Mouse (Mus musculus): Measurements from ENCODE around the gene Arhgef28. TPM values are rescaled to one million over a fixed set of nuclear protein-coding genes. Genes with fewer than 3 reads are reported as not detected.

Arhgef28 gene
- polyA plus RNA-seq, 1 experiment = 1.1 TPM

GRCm38 (mm10) chr13:98147532-98147931 lies 58.7 kb downstream of the Arhgef28 start:
- no peaks in the 10 kb centered on the region for H3K36me3 ChIP-seq (ENCODE audit: control insufficient read depth, insufficient read depth)
- no peaks in the 10 kb centered on the region for H3K79me2 ChIP-seq (ENCODE audit: control insufficient read depth, insufficient read depth)
- TF ChIP-seq MAX (IDR thresholded peaks at IDR 0.05) (no peak), CTCF (IDR thresholded peaks at IDR 0.05; ENCODE audit: control insufficient read depth, insufficient read depth, insufficient read length) (no peak), MYOD1 (IDR thresholded peaks at IDR 0.05; ENCODE audit: control insufficient read depth, insufficient read length, low read depth) (no peak), USF1 (IDR thresholded peaks at IDR 0.05; ENCODE audit: low read depth) (no peak), FOSL1 (IDR thresholded peaks at IDR 0.05; ENCODE audit: insufficient read depth, low read length, poor library complexity, severe bottlenecking) (no peak)
- H3K27me3 ChIP-seq (ENCODE audit: control insufficient read depth, insufficient read depth, insufficient read length) = peaks cover 4% of the 10 kb centered on the region
- no peak overlapping the region for H3K4me3 ChIP-seq (ENCODE audit: insufficient read depth, poor library complexity, severe bottlenecking)
- H3K79me3 ChIP-seq (ENCODE audit: low read depth) = no peaks in the 10 kb centered on the region
- no peak overlapping the region for H3ac ChIP-seq (ENCODE audit: control insufficient read depth, insufficient read length, low read depth)

GRCm38 (mm10) chr13:98146573-98147160 lies 59.6 kb downstream of the Arhgef28 start:
- H3K4me3 ChIP-seq (ENCODE audit: insufficient read depth, poor library complexity, severe bottlenecking) = no peak overlapping the region
- H3ac ChIP-seq (ENCODE audit: control insufficient read depth, insufficient read length, low read depth) = no peak overlapping the region
- H3K79me2 ChIP-seq (ENCODE audit: control insufficient read depth, insufficient read depth) = no peaks in the 10 kb centered on the region
- no peaks in the 10 kb centered on the region for H3K36me3 ChIP-seq (ENCODE audit: control insufficient read depth, insufficient read depth)
- no peaks in the 10 kb centered on the region for H3K79me3 ChIP-seq (ENCODE audit: low read depth)
- no peaks in the 10 kb centered on the region for H3K27me3 ChIP-seq (ENCODE audit: control insufficient read depth, insufficient read depth, insufficient read length)
- TF ChIP-seq MYOD1 (IDR thresholded peaks at IDR 0.05; ENCODE audit: control insufficient read depth, insufficient read length, low read depth) = peak; percentile 84
- no peak for TF ChIP-seq CEBPB (IDR thresholded peaks at IDR 0.05; ENCODE audit: low read depth)

GRCm38 (mm10) chr13:98145310-98145709 lies 60.9 kb downstream of the Arhgef28 start:
- H3K27me3 ChIP-seq (ENCODE audit: control insufficient read depth, insufficient read depth, insufficient read length) = peaks cover 5% of the 10 kb centered on the region
- no peak overlapping the region for H3ac ChIP-seq (ENCODE audit: control insufficient read depth, insufficient read length, low read depth)
- no peak for TF ChIP-seq MYOG (IDR thresholded peaks at IDR 0.05; ENCODE audit: control insufficient read depth, extremely low read depth, insufficient read length)
- TF ChIP-seq CEBPB (IDR thresholded peaks at IDR 0.05; ENCODE audit: low read depth) = no peak
- TF ChIP-seq MYOD1 (IDR thresholded peaks at IDR 0.05; ENCODE audit: control insufficient read depth, insufficient read length, low read depth) = no peak
- TF ChIP-seq USF1 (IDR thresholded peaks at IDR 0.05; ENCODE audit: low read depth) = no peak
- TF ChIP-seq CTCF (IDR thresholded peaks at IDR 0.05; ENCODE audit: control insufficient read depth, insufficient read depth, insufficient read length) = no peak
- TF ChIP-seq MAX (IDR thresholded peaks at IDR 0.05) = no peak
- no peak for TF ChIP-seq FOSL1 (IDR thresholded peaks at IDR 0.05; ENCODE audit: insufficient read depth, low read length, poor library complexity, severe bottlenecking)

GRCm38 (mm10) chr13:98143000-98143399 lies 63.2 kb downstream of the Arhgef28 start:
- H3K27me3 ChIP-seq (ENCODE audit: control insufficient read depth, insufficient read depth, insufficient read length) = peaks cover 5% of the 10 kb centered on the region
- no peaks in the 10 kb centered on the region for H3K36me3 ChIP-seq (ENCODE audit: control insufficient read depth, insufficient read depth)
- no peaks in the 10 kb centered on the region for H3K79me3 ChIP-seq (ENCODE audit: low read depth)
- no peak overlapping the region for H3ac ChIP-seq (ENCODE audit: control insufficient read depth, insufficient read length, low read depth)
- TF ChIP-seq FOSL1 (IDR thresholded peaks at IDR 0.05; ENCODE audit: insufficient read depth, low read length, poor library complexity, severe bottlenecking) (no peak), CEBPB (IDR thresholded peaks at IDR 0.05; ENCODE audit: low read depth) (no peak), MYOG (IDR thresholded peaks at IDR 0.05; ENCODE audit: control insufficient read depth, extremely low read depth, insufficient read length) (no peak), MAX (IDR thresholded peaks at IDR 0.05) (no peak), CTCF (IDR thresholded peaks at IDR 0.05; ENCODE audit: control insufficient read depth, insufficient read depth, insufficient read length) (no peak), USF1 (IDR thresholded peaks at IDR 0.05; ENCODE audit: low read depth) (no peak)
- H3K79me2 ChIP-seq (ENCODE audit: control insufficient read depth, insufficient read depth) = no peaks in the 10 kb centered on the region
- no peak overlapping the region for H3K4me3 ChIP-seq (ENCODE audit: insufficient read depth, poor library complexity, severe bottlenecking)

More at GRCm38 (mm10) chr13:98145310-98145709, 60.9 kb downstream of the Arhgef28 start:
- Histone ChIP-seq H3K79me3 (ENCODE audit: low read depth) (no peaks in the 10 kb centered on the region), H3K36me3 (ENCODE audit: control insufficient read depth, insufficient read depth) (no peaks in the 10 kb centered on the region), H3K4me3 (ENCODE audit: insufficient read depth, poor library complexity, severe bottlenecking) (no peak overlapping the region), H3K79me2 (ENCODE audit: control insufficient read depth, insufficient read depth) (no peaks in the 10 kb centered on the region)

DNA sequence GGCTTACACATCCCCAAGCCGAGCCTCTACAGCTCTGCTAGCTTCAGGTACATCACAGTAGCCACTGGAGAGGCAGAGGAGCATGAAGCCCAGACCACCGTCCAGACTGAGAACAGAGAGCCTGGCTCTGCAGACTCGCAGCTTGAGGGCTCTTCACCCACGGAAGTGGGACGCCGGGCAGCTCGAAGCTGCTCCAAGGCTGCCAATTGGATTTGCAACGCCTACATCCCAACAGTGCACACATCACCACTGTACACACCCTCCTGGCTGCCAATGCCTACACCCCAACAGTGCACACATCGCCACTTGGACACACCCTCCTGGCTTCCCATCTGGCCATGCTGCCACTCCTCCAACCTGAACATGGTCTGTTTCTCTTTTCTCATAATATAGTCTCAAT lies 65.6 kb downstream of the Arhgef28 start:
- Histone ChIP-seq H3K4me3 (ENCODE audit: insufficient read depth, poor library complexity, severe bottlenecking) (no peak overlapping the region), H3K79me3 (ENCODE audit: low read depth) (no peaks in the 10 kb centered on the region), H3K79me2 (ENCODE audit: control insufficient read depth, insufficient read depth) (no peaks in the 10 kb centered on the region), H3K36me3 (ENCODE audit: control insufficient read depth, insufficient read depth) (no peaks in the 10 kb centered on the region), H3K27me3 (ENCODE audit: control insufficient read depth, insufficient read depth, insufficient read length) (peaks cover 5% of the 10 kb centered on the region), H3ac (ENCODE audit: control insufficient read depth, insufficient read length, low read depth) (no peak overlapping the region)
- TF ChIP-seq CTCF (IDR thresholded peaks at IDR 0.05; ENCODE audit: control insufficient read depth, insufficient read depth, insufficient read length) (no peak), MYOD1 (IDR thresholded peaks at IDR 0.05; ENCODE audit: control insufficient read depth, insufficient read length, low read depth) (no peak)

- Histone ChIP-seq H3K79me2 (ENCODE audit: control insufficient read depth, insufficient read depth) (no peaks in the 10 kb centered on the region), H3K27me3 (ENCODE audit: control insufficient read depth, insufficient read depth, insufficient read length) (peaks cover 5% of the 10 kb centered on the region), H3K36me3 (ENCODE audit: control insufficient read depth, insufficient read depth) (no peaks in the 10 kb centered on the region), H3ac (ENCODE audit: control insufficient read depth, insufficient read length, low read depth) (no peak overlapping the region), H3K4me3 (ENCODE audit: insufficient read depth, poor library complexity, severe bottlenecking) (no peak overlapping the region), H3K79me3 (ENCODE audit: low read depth) (no peaks in the 10 kb centered on the region)
- TF ChIP-seq CTCF (IDR thresholded peaks at IDR 0.05; ENCODE audit: control insufficient read depth, insufficient read depth, insufficient read length) (no peak), FOSL1 (IDR thresholded peaks at IDR 0.05; ENCODE audit: insufficient read depth, low read length, poor library complexity, severe bottlenecking) (no peak), MYOG (IDR thresholded peaks at IDR 0.05; ENCODE audit: control insufficient read depth, extremely low read depth, insufficient read length) (no peak), CEBPB (IDR thresholded peaks at IDR 0.05; ENCODE audit: low read depth) (no peak), MAX (IDR thresholded peaks at IDR 0.05) (no peak), USF1 (IDR thresholded peaks at IDR 0.05; ENCODE audit: low read depth) (no peak), MYOD1 (IDR thresholded peaks at IDR 0.05; ENCODE audit: control insufficient read depth, insufficient read length, low read depth) (no peak)
These were observed 67.5 kb downstream of the Arhgef28 start for GRCm38 (mm10) chr13:98138786-98139185.

All from C2C12 (cell line).